Mouse (Mus musculus) thymus, postnatal 4 days (tissue): ENCODE measurements at regions not wholly inside any gene's neighbourhood (a gene's known extent, or its start where the extent isn't known, plus 50 kb on each side); places are given as distances from the start of the nearest gene placed in this dataset.

Experiments used
- DNase-seq: peaks from one replicate; pipeline ENCODE4 v3.0.0; 2021

- no peak for DNase-seq
Measured at GRCm38 (mm10) chr9:59144256-59144800, 108.1 kb upstream of the Neo1 start.

- no peak for DNase-seq
Measured at GRCm38 (mm10) chr9:59143610-59144009, 107.4 kb upstream of the Neo1 start.

GRCm38 (mm10) chr9:59134171-59135041 lies 98.2 kb upstream of the Neo1 start:
- no peak for DNase-seq

- no peak for DNase-seq
Measured at GRCm38 (mm10) chr9:59129699-59130340, 93.6 kb upstream of the Neo1 start.

- no peak for DNase-seq
Measured at GRCm38 (mm10) chr9:59129252-59129651, 93.0 kb upstream of the Neo1 start.

GRCm38 (mm10) chr9:59128023-59128422 lies 91.8 kb upstream of the Neo1 start:
- no peak for DNase-seq

GRCm38 (mm10) chr9:59125886-59126285 lies 89.6 kb upstream of the Neo1 start:
- no peak for DNase-seq

GRCm38 (mm10) chr9:59116561-59116960 lies 80.3 kb upstream of the Neo1 start:
- no peak for DNase-seq

- no peak for DNase-seq
Measured at GRCm38 (mm10) chr9:59113859-59114258, 77.6 kb upstream of the Neo1 start.

GRCm38 (mm10) chr9:59099738-59100137 lies 63.5 kb upstream of the Neo1 start:
- no peak for DNase-seq

GRCm38 (mm10) chr9:59097564-59097963 lies 61.3 kb upstream of the Neo1 start:
- DNase-seq = no peak

GRCm38 (mm10) chr9:59096551-59097268 lies 60.5 kb upstream of the Neo1 start:
- DNase-seq = no peak

GRCm38 (mm10) chr9:59095626-59096025 lies 59.4 kb upstream of the Neo1 start:
- no peak for DNase-seq

GRCm38 (mm10) chr9:59094106-59094505 lies 57.9 kb upstream of the Neo1 start:
- DNase-seq = no peak

- no peak for DNase-seq
Measured at GRCm38 (mm10) chr9:59091179-59091578, 54.9 kb upstream of the Neo1 start.

- DNase-seq = no peak
Measured at GRCm38 (mm10) chr9:59087704-59088103, 51.5 kb upstream of the Neo1 start.

GRCm38 (mm10) chr9:59087112-59087511 lies 50.9 kb upstream of the Neo1 start:
- DNase-seq = no peak

GRCm38 (mm10) chr9:59086556-59087102 lies 50.4 kb upstream of the Neo1 start:
- DNase-seq = no peak
